Mouse (Mus musculus) large intestine, adult 2 months (tissue): ENCODE data around the gene Adam12. TPM values are rescaled to one million over a fixed set of nuclear protein-coding genes. Genes with fewer than 3 reads are reported as not detected.

Experiments used
- DNase-seq: peaks from one replicate; pipeline ENCODE4 v3.0.0-alpha.2; 2012; ENCODE audit warnings: low read depth, low spot score
- WGBS: fragments of 180-500 bp; shearing (Covaris S2); methylation state at CpG from one replicate; pipeline ENCODE4 v1.1.7; 2018; 5-methylcytosine and 5-hydroxymethylcytosine counted together
- polyA plus RNA-seq: library from polyadenylated mRNA; depleted of rRNA; stranded (reverse); fragments of >200 nt; gene quantifications from 2 replicates; pipeline ENCODE4 v1.2.3, GENCODE M21; 2012; rRNA removed

The Adam12 gene
- polyA plus RNA-seq, 1 experiment: 0.55 TPM

- peak; percentile 4 for DNase-seq
Measured at GRCm38 (mm10) chr7:133847175-133847574, 384.8 kb downstream of the Adam12 start.

GRCm38 (mm10) chr7:133842079-133842478 lies 389.9 kb downstream of the Adam12 start:
- WGBS: 34% methylated on average over 6 of the region's 6 CpGs
- DNase-seq: no peak

More at GRCm38 (mm10) chr7:133847175-133847574, 384.8 kb downstream of the Adam12 start:
- whole genome bisulfite sequencing: 20% methylated on average over 1 of the region's 1 CpGs

GRCm38 (mm10) chr7:133839546-133839945 lies 392.4 kb downstream of the Adam12 start:
- WGBS: 53% methylated on average over 4 of the region's 4 CpGs
- DNase-seq: no peak

Other genes starting within 250 kb of the Adam12 start
- gene D7Ertd443e, start 153.5 kb upstream of the Adam12 start, polyA plus RNA-seq: not detected in 2 replicates